Mouse (Mus musculus): ENCODE results near the gene Unc80. TPM values are rescaled to one million over a fixed set of nuclear protein-coding genes. Genes with fewer than 3 reads are reported as not detected.
"Not testable (repeated sequence)": the region's sequence is repeated elsewhere in the genome, so short reads cannot be mapped to it uniquely, and the experiment has no call there.

Unc80 gene
- total RNA-seq, 1 experiment from 2014 or later = not detected

- ATAC-seq (replicated peaks; ENCODE audit: low read depth, poor library complexity, severe bottlenecking) = no peak
Measured at GRCm38 (mm10) chr1:66597163-66597788, 129.1 kb downstream of the Unc80 start.

GRCm38 (mm10) chr1:66608304-66608703 lies 140.1 kb downstream of the Unc80 start:
- ATAC-seq (replicated peaks; ENCODE audit: low read depth, poor library complexity, severe bottlenecking) = no peak

- ATAC-seq (replicated peaks; ENCODE audit: low read depth, poor library complexity, severe bottlenecking) = no peak
Measured at GRCm38 (mm10) chr1:66617188-66617587, 149.0 kb downstream of the Unc80 start.

- no peak for ATAC-seq (replicated peaks; ENCODE audit: low read depth, poor library complexity, severe bottlenecking)
Measured at GRCm38 (mm10) chr1:66638177-66638576, 170.0 kb downstream of the Unc80 start.

GRCm38 (mm10) chr1:66646894-66647293 lies 178.7 kb downstream of the Unc80 start:
- no peak for ATAC-seq (replicated peaks; ENCODE audit: low read depth, poor library complexity, severe bottlenecking)

- ATAC-seq (replicated peaks; ENCODE audit: low read depth, poor library complexity, severe bottlenecking) = peak; percentile 81
Measured at GRCm38 (mm10) chr1:66649568-66649967, 181.4 kb downstream of the Unc80 start.

GRCm38 (mm10) chr1:66650006-66650405 lies 181.8 kb downstream of the Unc80 start:
- ATAC-seq (replicated peaks; ENCODE audit: low read depth, poor library complexity, severe bottlenecking) = peak; percentile 58

GRCm38 (mm10) chr1:66655119-66655746 lies 187.1 kb downstream of the Unc80 start:
- no peak for ATAC-seq (replicated peaks; ENCODE audit: low read depth, poor library complexity, severe bottlenecking)

GRCm38 (mm10) chr1:66655747-66656119 lies 187.6 kb downstream of the Unc80 start:
- ATAC-seq (replicated peaks; ENCODE audit: low read depth, poor library complexity, severe bottlenecking) = no peak

- ATAC-seq (replicated peaks; ENCODE audit: low read depth, poor library complexity, severe bottlenecking) = no peak
Measured at GRCm38 (mm10) chr1:66671475-66671874, 203.3 kb downstream of the Unc80 start.

- ATAC-seq (replicated peaks; ENCODE audit: low read depth, poor library complexity, severe bottlenecking) = peak; percentile 92
Measured at GRCm38 (mm10) chr1:66672812-66673211, 204.6 kb downstream of the Unc80 start.

- no peak for ATAC-seq (replicated peaks; ENCODE audit: low read depth, poor library complexity, severe bottlenecking)
Measured at GRCm38 (mm10) chr1:66677928-66678327, 209.8 kb downstream of the Unc80 start.

GRCm38 (mm10) chr1:66678662-66679061 lies 210.5 kb downstream of the Unc80 start:
- ATAC-seq (replicated peaks; ENCODE audit: low read depth, poor library complexity, severe bottlenecking) = no peak

GRCm38 (mm10) chr1:66682974-66683373 lies 214.8 kb downstream of the Unc80 start:
- ATAC-seq (replicated peaks; ENCODE audit: low read depth, poor library complexity, severe bottlenecking) = peak; percentile 47; the same call in 1 of the 2 replicates

- ATAC-seq (replicated peaks; ENCODE audit: low read depth, poor library complexity, severe bottlenecking) = no peak
Measured at GRCm38 (mm10) chr1:66691772-66692171, 223.6 kb downstream of the Unc80 start.

- no peak for ATAC-seq (replicated peaks; ENCODE audit: low read depth, poor library complexity, severe bottlenecking)
Measured at GRCm38 (mm10) chr1:66692308-66692707, 224.1 kb downstream of the Unc80 start.

GRCm38 (mm10) chr1:66692780-66693392 lies 224.7 kb downstream of the Unc80 start:
- ATAC-seq (replicated peaks; ENCODE audit: low read depth, poor library complexity, severe bottlenecking) = no peak

- peak; percentile 86 for ATAC-seq (replicated peaks; ENCODE audit: low read depth, poor library complexity, severe bottlenecking)
Measured at GRCm38 (mm10) chr1:66694266-66694665, 226.1 kb downstream of the Unc80 start.

GRCm38 (mm10) chr1:66695296-66695695 lies 227.1 kb downstream of the Unc80 start:
- no peak for ATAC-seq (replicated peaks; ENCODE audit: low read depth, poor library complexity, severe bottlenecking)

GRCm38 (mm10) chr1:66699630-66700029 lies 231.5 kb downstream of the Unc80 start:
- not testable (repeated sequence) for ATAC-seq (replicated peaks; ENCODE audit: low read depth, poor library complexity, severe bottlenecking)

- peak; percentile 40 for ATAC-seq (replicated peaks; ENCODE audit: low read depth, poor library complexity, severe bottlenecking)
Measured at GRCm38 (mm10) chr1:66700149-66700692, 232.1 kb downstream of the Unc80 start.
